Mouse (Mus musculus): ENCODE data around the gene Armc5. TPM values are rescaled to one million over a fixed set of nuclear protein-coding genes. Genes with fewer than 3 reads are reported as not detected.

Gene Armc5
- polyA plus RNA-seq, 1 experiment from 2014 or later: 13.3 TPM

- Histone ChIP-seq H3K27ac (ENCODE audit: low read depth, low read length) (no peak overlapping the region), H3K4me1 (replicated peaks; ENCODE audit: control insufficient read depth, insufficient read depth, low read length) (no peaks in the 10 kb centered on the region; the same call in 1 of the 2 replicates), H3K9ac (ENCODE audit: low read length) (no peak overlapping the region), H3K27me3 (ENCODE audit: control insufficient read depth, insufficient read depth, low read length) (no peaks in the 10 kb centered on the region), H3K4me3 (ENCODE audit: low read depth, low read length) (no peak overlapping the region), H3K9me3 (ENCODE audit: control insufficient read depth, low read length) (no peaks in the 10 kb centered on the region), H3K4me2 (ENCODE audit: low read depth, low read length, severe bottlenecking) (no peak overlapping the region), H3K36me3 (ENCODE audit: control insufficient read depth, insufficient read depth, low read length) (peaks cover 3% of the 10 kb centered on the region; the same call in 1 of the 2 replicates)
- ATAC-seq (replicated peaks; ENCODE audit: low FRiP score) (no peak), DNase-seq (ENCODE audit: low spot score) (no peak)
- WGBS: 95% methylated on average over 27 of the region's 27 CpGs
These were observed 3.1 kb downstream of the Armc5 start for GRCm38 (mm10) chr7:128240131-128240784.

- DNase-seq (ENCODE audit: low spot score) (no peak), ATAC-seq (replicated peaks; ENCODE audit: low FRiP score) (no peak)
- H3K4me3 ChIP-seq (ENCODE audit: low read depth, low read length): no peak overlapping the region
- no peak overlapping the region for H3K27ac ChIP-seq (ENCODE audit: low read depth, low read length)
- 95% methylated on average over 16 of the region's 16 CpGs for WGBS
- peaks cover 3% of the 10 kb centered on the region; the same call in 1 of the 2 replicates for H3K36me3 ChIP-seq (ENCODE audit: control insufficient read depth, insufficient read depth, low read length)
- no peak overlapping the region for H3K4me2 ChIP-seq (ENCODE audit: low read depth, low read length, severe bottlenecking)
- H3K4me1 ChIP-seq (replicated peaks; ENCODE audit: control insufficient read depth, insufficient read depth, low read length): peaks cover 2% of the 10 kb centered on the region
- H3K9me3 ChIP-seq (ENCODE audit: control insufficient read depth, low read length): no peaks in the 10 kb centered on the region
- H3K27me3 ChIP-seq (ENCODE audit: control insufficient read depth, insufficient read depth, low read length): no peaks in the 10 kb centered on the region
- H3K9ac ChIP-seq (ENCODE audit: low read length): no peak overlapping the region
These were observed 5.2 kb downstream of the Armc5 start for GRCm38 (mm10) chr7:128242331-128242730.

- Histone ChIP-seq H3K9ac (ENCODE audit: low read length) (no peak overlapping the region), H3K4me3 (ENCODE audit: low read depth, low read length) (no peak overlapping the region), H3K4me1 (replicated peaks; ENCODE audit: control insufficient read depth, insufficient read depth, low read length) (peaks cover 2% of the 10 kb centered on the region), H3K27ac (ENCODE audit: low read depth, low read length) (no peak overlapping the region), H3K4me2 (ENCODE audit: low read depth, low read length, severe bottlenecking) (no peak overlapping the region), H3K27me3 (ENCODE audit: control insufficient read depth, insufficient read depth, low read length) (no peaks in the 10 kb centered on the region), H3K9me3 (ENCODE audit: control insufficient read depth, low read length) (no peaks in the 10 kb centered on the region), H3K36me3 (ENCODE audit: control insufficient read depth, insufficient read depth, low read length) (peaks cover 3% of the 10 kb centered on the region; the same call in 1 of the 2 replicates)
- no peak for DNase-seq (ENCODE audit: low spot score)
- 58% methylated on average over 10 of the region's 10 CpGs for WGBS
- ATAC-seq (replicated peaks; ENCODE audit: low FRiP score): no peak
These were observed 6.8 kb downstream of the Armc5 start for GRCm38 (mm10) chr7:128243921-128244320.

- H3K9ac ChIP-seq (ENCODE audit: low read length): no peak overlapping the region
- H3K36me3 ChIP-seq (ENCODE audit: control insufficient read depth, insufficient read depth, low read length): peaks cover 3% of the 10 kb centered on the region; the same call in 1 of the 2 replicates
- DNase-seq (ENCODE audit: low spot score) (no peak), ATAC-seq (replicated peaks; ENCODE audit: low FRiP score) (no peak)
- no peaks in the 10 kb centered on the region for H3K27me3 ChIP-seq (ENCODE audit: control insufficient read depth, insufficient read depth, low read length)
- WGBS: 85% methylated on average over 18 of the region's 18 CpGs
- peaks cover 2% of the 10 kb centered on the region; the same call in 1 of the 2 replicates for H3K4me1 ChIP-seq (replicated peaks; ENCODE audit: control insufficient read depth, insufficient read depth, low read length)
- H3K4me2 ChIP-seq (ENCODE audit: low read depth, low read length, severe bottlenecking): no peak overlapping the region
- no peak overlapping the region; the same call in 1 of the 2 replicates for H3K27ac ChIP-seq (ENCODE audit: low read depth, low read length)
- H3K9me3 ChIP-seq (ENCODE audit: control insufficient read depth, low read length): no peaks in the 10 kb centered on the region
- no peak overlapping the region for H3K4me3 ChIP-seq (ENCODE audit: low read depth, low read length)
These were observed 7.4 kb downstream of the Armc5 start for GRCm38 (mm10) chr7:128244410-128245025.

- H3K4me1 ChIP-seq (replicated peaks; ENCODE audit: control insufficient read depth, insufficient read depth, low read length): peaks cover 2% of the 10 kb centered on the region; the same call in 1 of the 2 replicates
- no peak overlapping the region for H3K9ac ChIP-seq (ENCODE audit: low read length)
These were observed 8.4 kb downstream of the Armc5 start for GRCm38 (mm10) chr7:128245547-128245946.

GRCm38 (mm10) chr7:128246496-128247391, 9.6 kb downstream of the Armc5 start, which contains the start of gene Tgfb1i1:
TSS of gene Tgfb1i1 (plus strand) at chr7:128246812.
- H3K9ac ChIP-seq (ENCODE audit: low read length): peak within 1 kb of the TSS; percentile 60
- H3K4me2 ChIP-seq (ENCODE audit: low read depth, low read length, severe bottlenecking): peak within 1 kb of the TSS; percentile 59
- no peak within 1 kb of the TSS for H3K27ac ChIP-seq (ENCODE audit: low read depth, low read length)
- peaks cover 1% of the 10 kb centered on the region for H3K27me3 ChIP-seq (ENCODE audit: control insufficient read depth, insufficient read depth, low read length)
- H3K9me3 ChIP-seq (ENCODE audit: control insufficient read depth, low read length): no peaks in the 10 kb centered on the region
- peaks cover 3% of the 10 kb centered on the region; the same call in 1 of the 2 replicates for H3K36me3 ChIP-seq (ENCODE audit: control insufficient read depth, insufficient read depth, low read length)
- 3% methylated on average over 28 of the region's 30 CpGs for WGBS
- peak within 1 kb of the TSS; percentile 35 for H3K4me3 ChIP-seq (ENCODE audit: low read depth, low read length)
- peak; percentile 37 for ATAC-seq (replicated peaks; ENCODE audit: low FRiP score)
- peak; percentile 77 for DNase-seq (ENCODE audit: low spot score)
- H3K4me1 ChIP-seq (replicated peaks; ENCODE audit: control insufficient read depth, insufficient read depth, low read length): peaks cover 2% of the 10 kb centered on the region; the same call in 1 of the 2 replicates

More at GRCm38 (mm10) chr7:128245547-128245946, 8.4 kb downstream of the Armc5 start:
- ATAC-seq (replicated peaks; ENCODE audit: low FRiP score): no peak
- Histone ChIP-seq H3K9me3 (ENCODE audit: control insufficient read depth, low read length) (no peaks in the 10 kb centered on the region), H3K4me2 (ENCODE audit: low read depth, low read length, severe bottlenecking) (no peak overlapping the region), H3K27me3 (ENCODE audit: control insufficient read depth, insufficient read depth, low read length) (no peaks in the 10 kb centered on the region), H3K27ac (ENCODE audit: low read depth, low read length) (no peak overlapping the region), H3K36me3 (ENCODE audit: control insufficient read depth, insufficient read depth, low read length) (peaks cover 3% of the 10 kb centered on the region; the same call in 1 of the 2 replicates), H3K4me3 (ENCODE audit: low read depth, low read length) (no peak overlapping the region)
- 92% methylated on average over 4 of the region's 4 CpGs for WGBS
- DNase-seq (ENCODE audit: low spot score): no peak

GRCm38 (mm10) chr7:128247443-128247842, 10.3 kb downstream of the Armc5 start:
- Histone ChIP-seq H3K4me1 (replicated peaks; ENCODE audit: control insufficient read depth, insufficient read depth, low read length) (peaks cover 5% of the 10 kb centered on the region), H3K4me3 (ENCODE audit: low read depth, low read length) (peak overlapping the region; percentile 35), H3K36me3 (ENCODE audit: control insufficient read depth, insufficient read depth, low read length) (peaks cover 3% of the 10 kb centered on the region; the same call in 1 of the 2 replicates), H3K4me2 (ENCODE audit: low read depth, low read length, severe bottlenecking) (peak overlapping the region; percentile 59), H3K27ac (ENCODE audit: low read depth, low read length) (no peak overlapping the region), H3K9me3 (ENCODE audit: control insufficient read depth, low read length) (no peaks in the 10 kb centered on the region), H3K27me3 (ENCODE audit: control insufficient read depth, insufficient read depth, low read length) (peaks cover 6% of the 10 kb centered on the region), H3K9ac (ENCODE audit: low read length) (peak overlapping the region; percentile 60)
- ATAC-seq (replicated peaks; ENCODE audit: low FRiP score): peak; percentile 73
- 2% methylated on average over 13 of the region's 13 CpGs for WGBS
- peak; percentile 89 for DNase-seq (ENCODE audit: low spot score)

Measured in forebrain, embryonic 11.5 days (tissue).